Mouse (Mus musculus) ES-Bruce4 (cell line): ENCODE results near the gene Itga5. TPM values are rescaled to one million over a fixed set of nuclear protein-coding genes. Genes with fewer than 3 reads are reported as not detected.

Experiments
- H3K27ac ChIP-seq: 2 replicates; pipeline ENCODE4 v1.5.1; 2012; ENCODE audit warnings: low read length, inconsistent platforms; ENCODE audit not compliant: insufficient read depth
- H3K27me3 ChIP-seq: 2 replicates; pipeline ENCODE4 v1.6.1; 2012; ENCODE audit warnings: mild to moderate bottlenecking, low read length, inconsistent platforms; ENCODE audit not compliant: control insufficient read depth, poor library complexity, insufficient read depth, severe bottlenecking
- H3K36me3 ChIP-seq: 2 replicates; pipeline ENCODE4 v1.6.1; 2012; ENCODE audit warnings: inconsistent platforms, mild to moderate bottlenecking, low read length, moderate library complexity; ENCODE audit not compliant: control insufficient read depth, poor library complexity, insufficient read depth, severe bottlenecking
- H3K4me1 ChIP-seq: one replicate; pipeline ENCODE4 v1.8.1; 2011; ENCODE audit warnings: low read length; ENCODE audit not compliant: control insufficient read depth, insufficient read depth
- H3K4me3 ChIP-seq: 2 replicates; pipeline ENCODE4 v1.5.1; 2011; ENCODE audit warnings: low read depth, mild to moderate bottlenecking, low read length
- H3K9ac ChIP-seq: 2 replicates; pipeline ENCODE4 v1.6.1; 2012; ENCODE audit warnings: low read depth, mild to moderate bottlenecking, inconsistent platforms; ENCODE audit not compliant: poor library complexity, severe bottlenecking
- H3K9me3 ChIP-seq: replicated peaks from 2 replicates; pipeline ENCODE4 v1.6.1; 2012; ENCODE audit warnings: mild to moderate bottlenecking, low read length, inconsistent platforms; ENCODE audit not compliant: control insufficient read depth, poor library complexity, insufficient read depth, severe bottlenecking
- CTCF ChIP-seq: IDR thresholded peaks from one replicate; pipeline ENCODE4 v1.8.1; 2011; ENCODE audit warnings: low read depth, low read length
- EP300 ChIP-seq: IDR thresholded peaks from 2 replicates; pipeline ENCODE4 v1.6.1; 2011; ENCODE audit warnings: low read depth, low read length; ENCODE audit not compliant: insufficient read depth
- POLR2A ChIP-seq: IDR thresholded peaks from one replicate; pipeline ENCODE4 v1.8.1; 2011; ENCODE audit warnings: low read length; ENCODE audit not compliant: insufficient read depth
- polyA plus RNA-seq: library from polyadenylated mRNA; stranded (reverse); fragments of >200 nt; gene quantifications from 2 replicates; pipeline ENCODE4 v1.2.4, GENCODE M21; 2011; ENCODE audit warnings: low read depth; ENCODE audit not compliant: missing spikeins, insufficient read depth, insufficient read length

The Itga5 gene
- polyA plus RNA-seq, 1 experiment: 35.6 TPM

DNA sequence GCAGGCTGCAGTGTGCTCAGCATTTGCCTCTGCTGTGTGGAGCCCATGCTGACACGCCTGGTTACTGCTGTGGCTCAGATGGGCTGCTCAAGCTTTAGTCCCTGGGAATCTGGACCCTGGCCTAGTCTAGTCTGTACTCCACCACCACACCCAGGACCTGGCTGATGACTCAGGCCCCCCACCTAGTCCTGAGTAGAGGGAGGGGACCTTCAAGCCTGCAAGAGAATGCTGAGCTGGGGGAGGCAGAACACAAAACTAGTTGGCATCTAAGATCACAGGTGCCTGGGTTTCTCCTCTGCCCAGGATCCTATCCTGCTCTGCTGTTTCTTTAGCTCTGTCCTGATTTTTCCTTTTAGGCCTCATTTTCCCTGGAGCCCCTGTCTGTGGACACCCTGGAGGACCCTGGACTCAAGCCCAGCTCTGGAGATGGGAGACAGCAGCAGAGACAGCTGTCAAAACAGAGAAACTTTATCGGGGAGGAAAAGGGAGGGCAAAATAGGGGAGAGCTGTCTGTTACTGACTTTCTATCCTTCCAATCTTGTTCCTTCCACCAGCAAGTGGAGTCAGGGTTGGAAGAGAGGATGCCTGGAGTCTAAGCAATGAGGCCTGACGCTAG lies 48.3 kb downstream of the Itga5 start:
- Histone ChIP-seq H3K27ac (no peak overlapping the region), H3K4me3 (no peak overlapping the region), H3K36me3 (peaks cover 18% of the 10 kb centered on the region), H3K27me3 (no peaks in the 10 kb centered on the region), H3K9ac (no peak overlapping the region), H3K9me3 (no peaks in the 10 kb centered on the region), H3K4me1 (peaks cover 7% of the 10 kb centered on the region)
- no peak for TF ChIP-seq EP300
- no peak for TF ChIP-seq POLR2A
- no peak for TF ChIP-seq CTCF

DNA sequence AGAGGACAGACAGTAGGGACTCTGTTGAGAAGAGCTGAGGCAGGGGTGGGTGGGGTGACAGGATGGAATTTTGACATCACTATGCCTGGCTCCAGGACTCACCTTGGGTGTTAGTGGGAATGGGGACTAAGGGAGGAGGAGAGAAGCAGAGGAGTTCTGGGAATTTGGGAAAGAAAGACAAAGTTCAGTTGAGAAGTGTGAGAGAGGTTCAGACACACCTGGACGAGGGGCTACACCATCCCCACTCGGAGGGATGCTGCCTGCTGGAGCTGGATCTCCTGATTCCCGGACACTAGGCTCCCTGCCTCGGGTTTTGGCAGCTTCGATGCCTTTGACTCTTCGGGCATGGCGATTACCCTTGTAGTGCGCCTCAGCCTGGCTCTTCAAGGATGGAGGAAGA lies 48.8 kb downstream of the Itga5 start:
- Histone ChIP-seq H3K27ac (no peak overlapping the region), H3K9ac (no peak overlapping the region), H3K4me1 (peaks cover 7% of the 10 kb centered on the region), H3K9me3 (no peaks in the 10 kb centered on the region), H3K27me3 (no peaks in the 10 kb centered on the region), H3K36me3 (peaks cover 18% of the 10 kb centered on the region), H3K4me3 (no peak overlapping the region)
- TF ChIP-seq POLR2A (no peak), CTCF (no peak), EP300 (no peak)

DNA sequence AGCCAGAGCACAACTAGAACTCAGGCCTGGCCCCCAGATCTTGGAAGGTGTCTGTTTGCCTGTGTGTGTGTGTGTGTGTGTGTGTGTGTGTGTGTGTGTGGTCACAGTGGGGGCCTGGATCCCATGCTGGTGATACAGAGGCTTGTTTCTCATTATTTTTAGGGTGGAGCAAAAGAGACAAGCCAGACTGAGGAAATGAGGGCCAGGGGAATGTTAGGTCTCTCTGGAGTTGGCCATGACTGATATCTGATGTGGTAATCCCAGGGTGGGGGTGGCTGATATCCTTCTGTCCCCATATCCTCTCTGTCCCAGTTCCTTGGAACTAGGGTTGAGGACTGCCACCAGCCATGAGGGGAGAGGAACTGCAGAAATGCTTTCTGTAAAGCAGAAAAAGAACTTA lies 49.4 kb downstream of the Itga5 start:
- no peak overlapping the region for H3K27ac ChIP-seq
- peaks cover 18% of the 10 kb centered on the region for H3K36me3 ChIP-seq
- peaks cover 2% of the 10 kb centered on the region for H3K4me1 ChIP-seq
- no peak overlapping the region for H3K9ac ChIP-seq
- H3K9me3 ChIP-seq: no peaks in the 10 kb centered on the region
- H3K4me3 ChIP-seq: no peak overlapping the region
- no peaks in the 10 kb centered on the region for H3K27me3 ChIP-seq
- no peak for TF ChIP-seq CTCF

DNA sequence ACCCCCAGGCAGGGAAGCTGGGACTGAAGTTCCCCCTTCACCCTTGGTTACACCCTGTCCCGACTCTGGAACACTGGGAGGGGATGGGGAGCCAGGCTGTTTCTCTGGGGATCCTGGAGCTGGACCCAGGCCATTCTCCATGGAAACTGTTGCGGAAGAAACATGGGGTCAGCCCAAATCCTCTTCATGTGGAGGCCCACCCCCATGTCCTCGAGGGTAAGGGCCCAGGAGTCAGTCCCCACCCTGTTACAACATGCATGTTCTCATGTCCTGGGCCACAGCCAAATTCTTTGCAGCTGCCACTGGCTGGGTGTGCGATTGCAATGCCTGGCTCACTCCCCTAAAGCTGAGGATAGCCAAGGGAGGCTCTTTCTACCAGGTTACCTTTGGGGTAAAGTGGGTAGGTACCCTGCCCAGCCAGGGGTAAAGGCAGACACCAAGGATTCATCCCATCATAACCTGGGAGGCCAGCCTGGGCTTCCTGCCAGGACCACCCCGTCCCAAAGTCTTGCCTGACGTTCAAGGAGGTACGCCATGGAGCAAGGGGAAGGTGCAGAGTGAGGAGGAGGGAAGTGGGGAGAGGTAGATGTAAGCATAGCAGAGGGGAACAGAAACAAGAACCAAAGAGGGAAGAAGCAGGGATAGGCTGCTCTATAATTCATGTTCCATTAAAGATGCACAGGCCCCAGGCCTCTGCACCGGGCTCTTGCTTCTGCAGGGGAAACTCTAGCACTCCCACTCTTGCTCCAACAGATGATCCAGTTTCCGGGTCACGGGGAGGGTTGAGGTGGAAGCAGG lies 50.4 kb downstream of the Itga5 start:
- TF ChIP-seq POLR2A (no peak), EP300 (no peak), CTCF (no peak)
- Histone ChIP-seq H3K27ac (no peak overlapping the region), H3K9ac (no peak overlapping the region), H3K27me3 (no peaks in the 10 kb centered on the region), H3K36me3 (peaks cover 15% of the 10 kb centered on the region), H3K4me3 (no peak overlapping the region), H3K9me3 (no peaks in the 10 kb centered on the region), H3K4me1 (peaks cover 2% of the 10 kb centered on the region)

DNA sequence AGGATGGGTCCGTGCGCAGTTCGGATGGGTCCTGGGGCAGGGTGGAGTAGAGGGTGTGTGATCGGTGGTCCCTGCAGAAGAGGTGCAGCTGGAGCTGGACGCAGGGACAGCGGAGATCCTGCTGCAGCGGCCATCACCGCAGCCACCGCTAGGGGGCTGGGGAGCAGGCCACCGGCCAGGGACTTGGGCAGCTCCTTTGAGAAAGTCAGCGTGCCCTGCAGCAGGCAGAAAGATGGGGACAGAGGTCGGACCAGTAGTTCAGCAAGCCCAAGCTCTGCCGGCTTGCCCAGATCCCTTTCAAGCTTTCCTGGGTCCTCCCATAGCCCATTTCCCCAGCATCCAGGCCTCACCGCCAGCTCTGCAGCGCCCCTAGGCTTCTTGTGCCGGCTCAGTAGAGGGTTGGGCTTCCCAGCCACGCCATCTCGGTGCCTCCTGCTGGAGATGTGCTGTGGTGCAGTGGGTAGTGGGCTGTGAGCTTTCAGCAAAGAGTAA lies 51.5 kb downstream of the Itga5 start:
- TF ChIP-seq POLR2A (no peak), EP300 (0 out of 2 replicates have a peak, but pooled peaks have one; percentile 16), CTCF (peak; percentile 63)
- peaks cover 15% of the 10 kb centered on the region for H3K36me3 ChIP-seq
- no peak overlapping the region for H3K27ac ChIP-seq
- H3K9me3 ChIP-seq: no peaks in the 10 kb centered on the region
- H3K27me3 ChIP-seq: no peaks in the 10 kb centered on the region
- H3K4me3 ChIP-seq: no peak overlapping the region
- H3K4me1 ChIP-seq: peaks cover 2% of the 10 kb centered on the region
- peak overlapping the region; percentile 50; the same call in 1 of the 2 replicates for H3K9ac ChIP-seq

DNA sequence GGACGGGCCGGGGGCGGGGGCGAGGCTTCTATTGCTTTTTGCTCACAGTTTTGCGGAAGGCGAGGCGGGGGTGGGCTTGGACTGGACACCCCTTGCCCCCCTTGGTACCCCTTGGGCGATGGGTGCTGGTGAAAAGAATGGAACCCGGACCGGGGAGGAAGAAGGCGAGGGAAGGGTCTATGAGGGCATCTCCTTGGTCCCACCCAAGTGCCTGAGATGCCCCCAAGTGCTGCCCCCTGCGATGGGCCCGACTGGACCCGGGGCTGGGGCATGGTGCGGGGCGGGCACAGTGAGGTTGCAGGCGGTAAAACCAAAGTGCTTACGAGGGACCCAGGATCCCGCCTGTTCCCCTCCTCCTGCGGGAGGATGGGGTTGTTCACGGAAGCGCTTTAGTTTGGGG lies 52.4 kb downstream of the Itga5 start:
- Histone ChIP-seq H3K4me3 (peak overlapping the region; percentile 24; the same call in 1 of the 2 replicates), H3K27ac (no peak overlapping the region), H3K9ac (peak overlapping the region; percentile 50), H3K4me1 (peaks cover under 1% of the 10 kb centered on the region), H3K9me3 (no peaks in the 10 kb centered on the region), H3K36me3 (peaks cover 15% of the 10 kb centered on the region), H3K27me3 (no peaks in the 10 kb centered on the region)
- no peak for TF ChIP-seq CTCF
- no peak for TF ChIP-seq POLR2A
- TF ChIP-seq EP300: no peak
